Mouse (Mus musculus) midbrain, embryonic 10.5 days (tissue): ENCODE measurements around the gene Ahcyl2. TPM values are rescaled to one million over a fixed set of nuclear protein-coding genes. Genes with fewer than 3 reads are reported as not detected.

Experiments
- DNase-seq: peaks from one replicate; pipeline ENCODE4 v3.0.0-alpha.2; 2017; ENCODE audit warnings: low spot score
- H3K27ac ChIP-seq: fragments of 300-500 bp; sonication (generic); replicated peaks from 2 replicates; pipeline ENCODE4 v1.5.1; 2016; ENCODE audit warnings: mild to moderate bottlenecking
- H3K27me3 ChIP-seq: fragments of 300-500 bp; sonication (generic); 2 replicates; pipeline ENCODE4 v1.6.1; 2016; ENCODE audit warnings: low read depth, mild to moderate bottlenecking; ENCODE audit not compliant: poor library complexity, severe bottlenecking
- H3K36me3 ChIP-seq: fragments of 300-500 bp; sonication (generic); 2 replicates; pipeline ENCODE4 v1.6.1; 2016; ENCODE audit warnings: mild to moderate bottlenecking, moderate library complexity
- H3K4me1 ChIP-seq: fragments of 300-500 bp; sonication (generic); 2 replicates; pipeline ENCODE4 v1.6.1; 2016
- H3K4me3 ChIP-seq: fragments of 300-500 bp; sonication (generic); 2 replicates; pipeline ENCODE4 v1.5.1; 2016; ENCODE audit warnings: mild to moderate bottlenecking, moderate library complexity
- H3K9me3 ChIP-seq: fragments of 300-500 bp; sonication (generic); replicated peaks from 2 replicates; pipeline ENCODE4 v1.6.1; 2016; ENCODE audit warnings: mild to moderate bottlenecking
- WGBS: fragments of 180-500 bp; shearing (Covaris S2); methylation state at CpG from one replicate; pipeline ENCODE4 v1.1.7; 2016; 5-methylcytosine and 5-hydroxymethylcytosine counted together
- polyA plus RNA-seq: library from polyadenylated mRNA; unstranded; fragments of >200 nt; fragmentation: Nextera tagmentation; extraction: Ambion mirVana; gene quantifications from 2 replicates; pipeline ENCODE4 v1.2.1, GENCODE M21; 2016

The Ahcyl2 gene
- polyA plus RNA-seq, 1 experiment from 2014 or later = 12.5 TPM

GRCm38 (mm10) chr6:29915836-29916235 lies 148.0 kb downstream of the Ahcyl2 start:
- 31% methylated on average over 9 of the region's 9 CpGs for WGBS
- Histone ChIP-seq H3K4me3 (peak overlapping the region; percentile 77; the same call in 1 of the 2 replicates), H3K9me3 (no peaks in the 10 kb centered on the region), H3K27ac (no peak overlapping the region), H3K4me1 (peaks cover 13% of the 10 kb centered on the region), H3K36me3 (no peaks in the 10 kb centered on the region), H3K27me3 (peaks cover 49% of the 10 kb centered on the region)
- no peak for DNase-seq

- Histone ChIP-seq H3K9me3 (no peaks in the 10 kb centered on the region), H3K4me3 (peak within 1 kb of the TSS; percentile 77), H3K4me1 (peaks cover 13% of the 10 kb centered on the region), H3K36me3 (no peaks in the 10 kb centered on the region), H3K27ac (no peak within 1 kb of the TSS; the same call in 1 of the 2 replicates), H3K27me3 (peaks cover 49% of the 10 kb centered on the region)
- WGBS = under 1% methylated on average over 67 of the region's 67 CpGs
- DNase-seq = peak; percentile 97
Observed at GRCm38 (mm10) chr6:29916530-29917382, 148.9 kb downstream of the Ahcyl2 start, which contains the start of gene Strip2. Strip2 (plus strand) TSS chr6:29917012.

- H3K9me3 ChIP-seq = no peaks in the 10 kb centered on the region
- H3K4me1 ChIP-seq = peaks cover 13% of the 10 kb centered on the region
- WGBS = under 1% methylated on average over 21 of the region's 21 CpGs
- H3K27me3 ChIP-seq = peaks cover 49% of the 10 kb centered on the region
- DNase-seq = no peak
- peak overlapping the region; percentile 77 for H3K4me3 ChIP-seq
- no peak overlapping the region; the same call in 1 of the 2 replicates for H3K27ac ChIP-seq
- H3K36me3 ChIP-seq = no peaks in the 10 kb centered on the region
Observed at GRCm38 (mm10) chr6:29917383-29917720, 149.5 kb downstream of the Ahcyl2 start.

GRCm38 (mm10) chr6:29917947-29918346 lies 150.1 kb downstream of the Ahcyl2 start:
- DNase-seq = no peak
- peaks cover 49% of the 10 kb centered on the region for H3K27me3 ChIP-seq

GRCm38 (mm10) chr6:29923501-29923900 lies 155.7 kb downstream of the Ahcyl2 start:
- no peak for DNase-seq
- Histone ChIP-seq H3K36me3 (no peaks in the 10 kb centered on the region), H3K4me3 (no peak overlapping the region), H3K27me3 (peaks cover 23% of the 10 kb centered on the region), H3K9me3 (no peaks in the 10 kb centered on the region), H3K4me1 (peaks cover 6% of the 10 kb centered on the region; the same call in 1 of the 2 replicates), H3K27ac (no peak overlapping the region)
- WGBS = 81% methylated on average over 4 of the region's 4 CpGs

More at GRCm38 (mm10) chr6:29917947-29918346, 150.1 kb downstream of the Ahcyl2 start:
- no peaks in the 10 kb centered on the region for H3K9me3 ChIP-seq
- peaks cover 13% of the 10 kb centered on the region for H3K4me1 ChIP-seq
- no peaks in the 10 kb centered on the region for H3K36me3 ChIP-seq
- H3K27ac ChIP-seq = no peak overlapping the region
- 47% methylated on average over 4 of the region's 4 CpGs for WGBS
- H3K4me3 ChIP-seq = 0 out of 2 replicates have a peak overlapping the region, but pooled peaks have one; percentile 77

GRCm38 (mm10) chr6:29925594-29926219 lies 157.9 kb downstream of the Ahcyl2 start:
- H3K27ac ChIP-seq = no peak overlapping the region
- WGBS = 71% methylated on average over 6 of the region's 6 CpGs
- no peak for DNase-seq
- H3K36me3 ChIP-seq = no peaks in the 10 kb centered on the region
- peaks cover 6% of the 10 kb centered on the region; the same call in 1 of the 2 replicates for H3K4me1 ChIP-seq
- H3K4me3 ChIP-seq = no peak overlapping the region
- H3K27me3 ChIP-seq = peaks cover 7% of the 10 kb centered on the region; the same call in 1 of the 2 replicates
- H3K9me3 ChIP-seq = no peaks in the 10 kb centered on the region

GRCm38 (mm10) chr6:29930087-29930486 lies 162.3 kb downstream of the Ahcyl2 start:
- no peaks in the 10 kb centered on the region for H3K36me3 ChIP-seq
- H3K27me3 ChIP-seq = peaks cover 2% of the 10 kb centered on the region; the same call in 1 of the 2 replicates
- H3K4me1 ChIP-seq = peaks cover 6% of the 10 kb centered on the region; the same call in 1 of the 2 replicates
- DNase-seq = no peak
- no peak overlapping the region for H3K27ac ChIP-seq
- H3K9me3 ChIP-seq = no peaks in the 10 kb centered on the region
- H3K4me3 ChIP-seq = no peak overlapping the region

GRCm38 (mm10) chr6:29930665-29931064 lies 162.9 kb downstream of the Ahcyl2 start:
- Histone ChIP-seq H3K27ac (no peak overlapping the region), H3K36me3 (no peaks in the 10 kb centered on the region), H3K4me1 (peaks cover 5% of the 10 kb centered on the region; the same call in 1 of the 2 replicates), H3K27me3 (no peaks in the 10 kb centered on the region), H3K4me3 (no peak overlapping the region), H3K9me3 (no peaks in the 10 kb centered on the region)
- no peak for DNase-seq
- 86% methylated on average over 6 of the region's 6 CpGs for WGBS

GRCm38 (mm10) chr6:29931181-29931580 lies 163.4 kb downstream of the Ahcyl2 start:
- Histone ChIP-seq H3K36me3 (no peaks in the 10 kb centered on the region), H3K27ac (no peak overlapping the region), H3K4me3 (no peak overlapping the region), H3K4me1 (no peaks in the 10 kb centered on the region), H3K27me3 (no peaks in the 10 kb centered on the region), H3K9me3 (no peaks in the 10 kb centered on the region)
- no peak for DNase-seq
- 88% methylated on average over 4 of the region's 4 CpGs for WGBS

GRCm38 (mm10) chr6:29935741-29936140 lies 167.9 kb downstream of the Ahcyl2 start:
- Histone ChIP-seq H3K4me3 (no peak overlapping the region), H3K36me3 (no peaks in the 10 kb centered on the region), H3K27ac (no peak overlapping the region), H3K9me3 (no peaks in the 10 kb centered on the region), H3K27me3 (no peaks in the 10 kb centered on the region), H3K4me1 (no peaks in the 10 kb centered on the region)
- 96% methylated on average over 1 of the region's 1 CpGs for WGBS
- no peak for DNase-seq

- H3K27me3 ChIP-seq = no peaks in the 10 kb centered on the region
- no peaks in the 10 kb centered on the region for H3K4me1 ChIP-seq
- no peak overlapping the region for H3K4me3 ChIP-seq
- H3K36me3 ChIP-seq = no peaks in the 10 kb centered on the region
- DNase-seq = no peak
- no peak overlapping the region for H3K27ac ChIP-seq
- WGBS = 87% methylated on average over 4 of the region's 4 CpGs
- H3K9me3 ChIP-seq = no peaks in the 10 kb centered on the region
Observed at GRCm38 (mm10) chr6:29940428-29940827, 172.6 kb downstream of the Ahcyl2 start.

GRCm38 (mm10) chr6:29941036-29941435 lies 173.2 kb downstream of the Ahcyl2 start:
- DNase-seq = no peak
- 88% methylated on average over 2 of the region's 2 CpGs for WGBS

GRCm38 (mm10) chr6:29944465-29944864 lies 176.7 kb downstream of the Ahcyl2 start:
- Histone ChIP-seq H3K9me3 (no peaks in the 10 kb centered on the region), H3K4me1 (no peaks in the 10 kb centered on the region), H3K27ac (no peak overlapping the region), H3K36me3 (no peaks in the 10 kb centered on the region), H3K27me3 (no peaks in the 10 kb centered on the region), H3K4me3 (no peak overlapping the region)
- WGBS = 82% methylated on average over 1 of the region's 1 CpGs
- no peak for DNase-seq

More at GRCm38 (mm10) chr6:29941036-29941435, 173.2 kb downstream of the Ahcyl2 start:
- Histone ChIP-seq H3K9me3 (no peaks in the 10 kb centered on the region), H3K4me3 (no peak overlapping the region), H3K36me3 (no peaks in the 10 kb centered on the region), H3K27me3 (no peaks in the 10 kb centered on the region), H3K27ac (no peak overlapping the region), H3K4me1 (no peaks in the 10 kb centered on the region)
